Mouse (Mus musculus) embryonic facial prominence, embryonic 11.5 days (tissue): ENCODE measurements around the gene Nexn. TPM values are rescaled to one million over a fixed set of nuclear protein-coding genes. Genes with fewer than 3 reads are reported as not detected.

Source experiments
- ATAC-seq: fragments of 200-750 bp; cut with Nextera tagmentation; replicated peaks from 2 replicates; pipeline ENCODE4 v1.8.0; 2017; ENCODE audit warnings: low read depth; ENCODE audit not compliant: insufficient number of reproducible peaks, low FRiP score, low TSS enrichment
- DNase-seq: peaks from one replicate; pipeline ENCODE4 v3.0.0-alpha.2; 2015; ENCODE audit warnings: low spot score
- H3K27ac ChIP-seq: fragments of 300-500 bp; sonication (generic); replicated peaks from 2 replicates; pipeline ENCODE4 v1.5.1; 2014; ENCODE audit warnings: mild to moderate bottlenecking, low read depth, low read length, control low read depth
- H3K27me3 ChIP-seq: fragments of 300-500 bp; sonication (generic); 2 replicates; pipeline ENCODE4 v1.6.1; 2014; ENCODE audit warnings: mild to moderate bottlenecking, low read length, moderate library complexity, mixed read lengths; ENCODE audit not compliant: control insufficient read depth, insufficient read depth
- H3K36me3 ChIP-seq: fragments of 300-500 bp; sonication (generic); replicated peaks from 2 replicates; pipeline ENCODE4 v1.6.1; 2014; ENCODE audit warnings: low read depth, mild to moderate bottlenecking, low read length, moderate library complexity, mixed read lengths; ENCODE audit not compliant: control insufficient read depth, insufficient read depth
- H3K4me1 ChIP-seq: fragments of 300-500 bp; sonication (generic); 2 replicates; pipeline ENCODE4 v1.6.1; 2014; ENCODE audit warnings: low read length, mixed read lengths; ENCODE audit not compliant: control insufficient read depth, insufficient read depth
- H3K4me2 ChIP-seq: fragments of 300-500 bp; sonication (generic); 2 replicates; pipeline ENCODE4 v1.6.1; 2014; ENCODE audit warnings: low read depth, mild to moderate bottlenecking, control low read depth, low read length, moderate library complexity
- H3K4me3 ChIP-seq: fragments of 300-500 bp; sonication (generic); 2 replicates; pipeline ENCODE4 v1.5.1; 2014; ENCODE audit warnings: low read depth, low read length, control low read depth
- H3K9ac ChIP-seq: fragments of 300-500 bp; sonication (generic); replicated peaks from 2 replicates; pipeline ENCODE4 v1.6.1; 2014; ENCODE audit warnings: mild to moderate bottlenecking, control low read depth, low read length
- H3K9me3 ChIP-seq: fragments of 300-500 bp; sonication (generic); replicated peaks from 2 replicates; pipeline ENCODE4 v1.6.1; 2016; ENCODE audit warnings: mild to moderate bottlenecking, low read length, inconsistent platforms, mixed read lengths; ENCODE audit not compliant: control insufficient read depth
- WGBS: fragments of 180-500 bp; shearing (Covaris S2); extraction: QIAGEN DNeasy Blood & Tissue Kit; methylation state at CpG from one replicate; pipeline ENCODE4 v1.1.7; 2014; 5-methylcytosine and 5-hydroxymethylcytosine counted together
- polyA plus RNA-seq: library from polyadenylated mRNA; unstranded; fragments of >200 nt; fragmentation: Nextera tagmentation; extraction: Ambion mirVana; gene quantifications from 2 replicates; pipeline ENCODE4 v1.2.1, GENCODE M21; 2014

Gene Nexn
- polyA plus RNA-seq, 1 experiment from 2014 or later = 4.9 TPM

GRCm38 (mm10) chr3:152288740-152289139, 22.6 kb upstream of the Nexn start:
- Histone ChIP-seq H3K36me3 (no peaks in the 10 kb centered on the region; the same call in 1 of the 2 replicates), H3K9ac (no peak overlapping the region), H3K9me3 (no peaks in the 10 kb centered on the region), H3K4me3 (no peak overlapping the region), H3K4me2 (no peak overlapping the region), H3K27me3 (no peaks in the 10 kb centered on the region), H3K4me1 (no peaks in the 10 kb centered on the region), H3K27ac (no peak overlapping the region)
- WGBS = 96% methylated on average over 4 of the region's 4 CpGs
- no peak for ATAC-seq
- no peak for DNase-seq

- no peak overlapping the region for H3K9ac ChIP-seq
- H3K9me3 ChIP-seq = no peaks in the 10 kb centered on the region
- no peaks in the 10 kb centered on the region for H3K4me1 ChIP-seq
- H3K36me3 ChIP-seq = no peaks in the 10 kb centered on the region; the same call in 1 of the 2 replicates
- 86% methylated on average over 5 of the region's 5 CpGs for WGBS
- ATAC-seq = no peak
- no peak overlapping the region for H3K27ac ChIP-seq
- no peaks in the 10 kb centered on the region for H3K27me3 ChIP-seq
- DNase-seq = no peak
- H3K4me3 ChIP-seq = no peak overlapping the region
- no peak overlapping the region for H3K4me2 ChIP-seq
Measured at GRCm38 (mm10) chr3:152288276-152288675, 22.1 kb upstream of the Nexn start.

GRCm38 (mm10) chr3:152287810-152288209, 21.7 kb upstream of the Nexn start:
- ATAC-seq = no peak
- Histone ChIP-seq H3K36me3 (no peaks in the 10 kb centered on the region; the same call in 1 of the 2 replicates), H3K27me3 (no peaks in the 10 kb centered on the region)

GRCm38 (mm10) chr3:152284759-152285158, 18.6 kb upstream of the Nexn start:
- Histone ChIP-seq H3K9ac (no peak overlapping the region), H3K4me1 (no peaks in the 10 kb centered on the region), H3K4me3 (no peak overlapping the region), H3K4me2 (no peak overlapping the region), H3K27ac (no peak overlapping the region), H3K36me3 (no peaks in the 10 kb centered on the region; the same call in 1 of the 2 replicates), H3K9me3 (no peaks in the 10 kb centered on the region), H3K27me3 (no peaks in the 10 kb centered on the region)
- no peak for ATAC-seq
- 74% methylated on average over 5 of the region's 5 CpGs for WGBS
- no peak for DNase-seq

More at GRCm38 (mm10) chr3:152287810-152288209, 21.7 kb upstream of the Nexn start:
- H3K9ac ChIP-seq = no peak overlapping the region
- no peak overlapping the region for H3K4me3 ChIP-seq
- no peaks in the 10 kb centered on the region for H3K9me3 ChIP-seq
- DNase-seq = no peak
- no peak overlapping the region for H3K4me2 ChIP-seq
- no peaks in the 10 kb centered on the region for H3K4me1 ChIP-seq
- no peak overlapping the region for H3K27ac ChIP-seq
- WGBS = 80% methylated on average over 9 of the region's 9 CpGs

GRCm38 (mm10) chr3:152284306-152284705, 18.2 kb upstream of the Nexn start:
- no peak for DNase-seq
- H3K4me1 ChIP-seq = no peaks in the 10 kb centered on the region
- H3K27ac ChIP-seq = no peak overlapping the region
- no peak overlapping the region for H3K4me3 ChIP-seq
- H3K27me3 ChIP-seq = no peaks in the 10 kb centered on the region
- 100% methylated on average over 1 of the region's 1 CpGs for WGBS
- H3K4me2 ChIP-seq = no peak overlapping the region
- no peaks in the 10 kb centered on the region; the same call in 1 of the 2 replicates for H3K36me3 ChIP-seq
- H3K9ac ChIP-seq = no peak overlapping the region
- no peak for ATAC-seq
- no peaks in the 10 kb centered on the region for H3K9me3 ChIP-seq

GRCm38 (mm10) chr3:152282126-152282525, 16.0 kb upstream of the Nexn start:
- 0 out of 2 replicates have a peak, but pooled peaks have one; percentile 44 for ATAC-seq

GRCm38 (mm10) chr3:152278431-152278830, 12.3 kb upstream of the Nexn start:
- Histone ChIP-seq H3K4me3 (no peak overlapping the region), H3K4me2 (no peak overlapping the region), H3K27ac (no peak overlapping the region), H3K9ac (no peak overlapping the region), H3K4me1 (no peaks in the 10 kb centered on the region), H3K36me3 (no peaks in the 10 kb centered on the region; the same call in 1 of the 2 replicates), H3K27me3 (no peaks in the 10 kb centered on the region), H3K9me3 (no peaks in the 10 kb centered on the region)
- DNase-seq (no peak), ATAC-seq (no peak)
- 42% methylated on average over 2 of the region's 2 CpGs for WGBS

More at GRCm38 (mm10) chr3:152282126-152282525, 16.0 kb upstream of the Nexn start:
- Histone ChIP-seq H3K4me1 (no peaks in the 10 kb centered on the region), H3K4me3 (no peak overlapping the region), H3K27me3 (no peaks in the 10 kb centered on the region), H3K27ac (no peak overlapping the region), H3K9ac (no peak overlapping the region), H3K9me3 (no peaks in the 10 kb centered on the region), H3K4me2 (no peak overlapping the region), H3K36me3 (no peaks in the 10 kb centered on the region; the same call in 1 of the 2 replicates)
- peak; percentile 54 for DNase-seq
- 36% methylated on average over 3 of the region's 3 CpGs for WGBS

- Histone ChIP-seq H3K4me2 (no peak overlapping the region), H3K27ac (no peak overlapping the region), H3K9me3 (no peaks in the 10 kb centered on the region), H3K4me1 (no peaks in the 10 kb centered on the region), H3K4me3 (no peak overlapping the region), H3K27me3 (no peaks in the 10 kb centered on the region), H3K36me3 (no peaks in the 10 kb centered on the region; the same call in 1 of the 2 replicates), H3K9ac (no peak overlapping the region)
- WGBS = 86% methylated on average over 2 of the region's 2 CpGs
- no peak for DNase-seq
- no peak for ATAC-seq
Measured at GRCm38 (mm10) chr3:152277912-152278311, 11.8 kb upstream of the Nexn start.
